Mouse (Mus musculus): Measurements from ENCODE around the gene Tmigd3.
A peak's percentile ranks its signal among the peaks of the same experiment; 100 is the strongest.

The Tmigd3 gene

DNA sequence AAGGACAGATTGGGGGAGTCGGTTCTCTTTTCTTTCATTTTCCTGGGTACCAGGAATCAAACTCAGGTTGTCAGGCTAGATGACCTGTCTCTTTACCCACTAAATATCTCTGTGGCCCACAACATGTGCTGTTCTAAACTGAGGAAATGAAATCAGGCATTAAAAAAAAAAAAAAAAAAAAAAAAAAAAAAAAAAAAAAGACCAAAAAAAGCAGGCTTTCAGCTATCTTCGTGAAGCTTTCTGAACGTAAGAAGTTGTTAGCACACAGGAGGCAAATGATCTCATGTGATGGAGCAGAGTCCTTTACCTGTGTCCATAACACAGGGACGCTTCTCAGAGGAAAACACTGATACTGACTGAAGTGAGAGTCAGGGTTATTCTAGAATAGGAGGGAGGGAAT, 65.4 kb downstream of the Tmigd3 start:
- DNase-seq = no peak

DNA sequence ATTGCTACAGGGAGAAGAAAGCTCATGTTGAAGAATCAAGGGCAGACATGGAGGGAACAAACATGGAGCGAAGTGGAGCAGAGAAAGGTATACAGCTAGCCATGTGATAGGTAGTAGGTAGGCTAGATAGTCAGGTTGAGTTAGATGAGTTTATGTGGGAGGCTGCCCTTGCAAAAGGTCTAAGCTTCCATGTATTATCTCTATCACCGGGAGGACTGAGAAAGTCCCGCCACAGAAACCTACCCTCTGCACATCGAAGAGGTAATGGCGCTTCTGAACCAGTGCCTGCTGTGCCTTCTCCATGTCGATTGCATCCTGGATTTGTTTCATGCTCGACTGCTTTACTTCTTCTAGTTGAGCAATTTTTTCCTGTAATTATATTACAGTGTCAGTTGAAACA, 80.6 kb downstream of the Tmigd3 start:
- DNase-seq = no peak

DNA sequence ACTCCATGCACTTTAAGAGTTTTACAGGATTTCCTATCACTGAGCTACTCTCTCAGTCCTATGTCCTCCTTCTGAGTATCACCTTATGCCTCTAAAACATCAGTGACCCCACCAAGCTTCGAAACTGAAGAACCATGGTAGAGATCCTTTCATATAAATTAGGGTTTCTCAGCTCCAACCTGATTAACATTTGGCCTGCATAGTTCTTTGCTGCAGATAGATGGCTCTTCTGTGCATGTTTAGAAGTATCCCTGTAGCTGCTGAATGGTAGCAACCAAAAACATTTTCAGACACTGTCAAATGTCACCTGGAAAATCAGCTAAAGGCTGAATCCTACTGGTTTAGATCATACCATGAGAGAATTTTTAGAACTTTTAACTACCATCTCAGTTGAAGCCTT, 86.5 kb downstream of the Tmigd3 start:
- DNase-seq = no peak

DNA sequence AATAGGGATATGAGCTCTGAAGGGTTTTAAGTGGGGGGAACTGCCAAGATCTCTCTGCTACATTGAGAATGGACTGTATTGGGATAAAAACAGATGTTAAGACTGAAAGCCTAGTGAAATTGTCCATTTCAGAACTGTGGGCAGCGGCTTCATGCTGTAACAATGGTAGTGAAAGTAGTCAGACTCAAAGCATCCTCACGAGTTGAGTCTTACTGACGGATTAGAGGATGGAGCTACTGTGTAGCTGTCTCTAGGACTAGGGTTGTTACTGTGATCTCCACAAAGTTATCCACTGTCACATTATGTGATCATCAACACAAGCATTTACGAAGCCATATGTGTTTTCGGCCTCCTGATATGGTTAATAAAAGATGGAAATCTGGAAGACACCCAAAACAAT, 87.5 kb downstream of the Tmigd3 start:
- DNase-seq = no peak

DNA sequence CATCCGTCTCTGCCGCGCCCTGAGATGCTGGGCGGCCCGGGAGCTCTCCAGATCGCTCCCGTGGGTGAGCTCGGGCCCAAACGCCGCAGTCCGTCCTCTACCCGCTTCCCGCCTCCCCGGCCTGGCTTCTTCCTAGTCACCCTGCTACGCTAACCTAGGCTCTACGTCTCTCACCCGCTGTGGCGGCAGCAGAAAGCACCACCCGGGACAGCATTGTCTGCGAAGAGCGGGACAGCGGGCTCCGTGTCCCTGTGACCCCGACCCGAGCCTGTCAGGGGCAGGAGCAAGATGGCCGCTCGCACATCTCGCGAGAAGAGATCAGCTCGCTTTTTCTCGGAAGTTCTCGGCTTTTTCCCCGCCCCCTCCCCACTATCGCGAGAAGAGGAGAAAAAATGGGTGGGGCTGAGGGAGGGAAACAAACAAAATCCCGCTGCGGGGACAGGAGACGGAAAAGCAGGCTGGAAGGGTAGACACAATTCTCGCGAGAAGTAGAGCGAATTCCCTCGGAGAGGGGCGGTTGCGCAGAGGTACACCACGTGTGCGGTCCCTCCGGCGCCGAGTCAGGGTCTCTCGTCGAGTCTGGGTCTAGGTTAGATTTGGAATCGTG, 88.4 kb downstream of the Tmigd3 start, which contains the start of gene Wdr77:
Wdr77 (plus strand) TSS at position 396 of the 607 bp plus-strand sequence.
- peak; percentile 99 for DNase-seq

GRCm38 (mm10) chr3:105959585-105959984, 88.9 kb downstream of the Tmigd3 start:
- peak; percentile 49 for DNase-seq

GRCm38 (mm10) chr3:105959999-105960398, 89.3 kb downstream of the Tmigd3 start, which contains the start of gene Atp5f1:
Atp5f1 (minus strand) TSS chr3:105960099.
- DNase-seq = no peak

GRCm38 (mm10) chr3:105960700-105961099, 90.0 kb downstream of the Tmigd3 start:
- DNase-seq = peak; percentile 25

GRCm38 (mm10) chr3:105971831-105972446, 101.2 kb downstream of the Tmigd3 start:
- DNase-seq = no peak

GRCm38 (mm10) chr3:105973411-105973810, 102.7 kb downstream of the Tmigd3 start, which contains the start of gene Ovgp1:
Ovgp1 (plus strand) TSS chr3:105973711.
- no peak for DNase-seq
